Mouse (Mus musculus): ENCODE results near the gene Hmcn2. TPM values are rescaled to one million over a fixed set of nuclear protein-coding genes. Genes with fewer than 3 reads are reported as not detected.

Gene Hmcn2
- total and polyA plus RNA-seq, 2 experiments from 2014 or later: 0.54 to 0.68 TPM

DNA sequence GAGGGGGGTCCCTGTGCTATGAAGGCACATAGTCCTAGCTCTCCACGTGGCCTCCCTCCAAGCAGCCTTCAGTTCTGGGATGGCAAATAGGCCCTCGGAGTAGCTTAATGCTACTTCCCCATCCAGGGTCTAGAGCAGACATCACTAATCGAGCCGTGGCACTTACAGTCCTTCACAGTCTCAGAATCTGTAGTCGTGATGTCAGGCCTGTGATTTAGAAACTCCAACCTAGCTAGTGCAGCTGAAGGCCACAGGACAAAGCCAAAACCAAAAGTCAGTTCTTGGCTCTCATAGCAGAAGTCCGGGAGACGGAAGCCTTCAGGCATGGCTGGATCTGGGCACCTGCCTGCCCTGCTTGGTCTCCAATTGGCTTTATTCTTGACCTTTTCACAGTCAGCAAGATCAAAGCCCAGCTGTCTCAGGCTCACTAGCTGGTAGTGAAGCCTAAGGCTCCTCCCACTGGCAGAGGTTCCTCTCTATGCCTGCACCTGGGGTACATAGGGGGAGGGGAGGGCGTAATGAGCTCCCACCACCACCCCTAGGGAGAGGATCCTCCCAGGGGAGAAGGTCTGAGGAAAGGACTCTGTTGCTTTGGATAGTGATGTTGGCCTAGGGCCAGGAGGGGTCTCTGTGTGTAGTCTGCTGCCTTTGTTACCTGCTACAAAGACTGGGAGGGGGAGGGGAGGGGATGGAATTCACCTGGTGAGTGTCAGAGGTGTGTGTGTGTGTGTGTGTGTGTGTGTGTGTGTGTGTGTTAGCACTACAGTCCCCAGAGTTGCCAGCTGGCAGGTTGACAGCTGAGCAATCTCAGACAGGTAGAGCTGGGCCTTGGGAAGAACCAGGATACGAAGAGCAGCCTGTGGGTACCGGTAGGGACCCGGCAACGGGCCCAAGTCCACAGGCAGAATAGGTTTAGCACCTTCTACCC is 163.3 kb downstream of the Hmcn2 start:
- H3K4me3 ChIP-seq (ENCODE audit: low read length): no peak overlapping the region
- no peak for DNase-seq (ENCODE audit: low spot score)
- no peaks in the 10 kb centered on the region for H3K4me1 ChIP-seq (ENCODE audit: insufficient read depth, low read length)
- H3K36me3 ChIP-seq (ENCODE audit: insufficient read depth, low read length): no peaks in the 10 kb centered on the region
- no peak overlapping the region for H3K9ac ChIP-seq (replicated peaks; ENCODE audit: low read length)
- no peak for TF ChIP-seq CTCF (IDR thresholded peaks at IDR 0.05; ENCODE audit: low read depth)
- no peak for ATAC-seq
- H3K27ac ChIP-seq: no peak overlapping the region
- no peak overlapping the region for H3K4me2 ChIP-seq (ENCODE audit: low read depth, low read length)
- peaks cover 3% of the 10 kb centered on the region; the same call in 1 of the 2 replicates for H3K27me3 ChIP-seq (ENCODE audit: insufficient read depth, low read length)
- no peaks in the 10 kb centered on the region for H3K9me3 ChIP-seq (ENCODE audit: low read length)
- WGBS: 79% methylated on average over 12 of the region's 12 CpGs

GRCm38 (mm10) chr2:31482914-31483575 is 168.8 kb downstream of the Hmcn2 start:
- peak; percentile 96 for DNase-seq (ENCODE audit: low spot score)
- Histone ChIP-seq H3K4me3 (ENCODE audit: low read length) (no peak overlapping the region), H3K4me2 (ENCODE audit: low read depth, low read length) (no peak overlapping the region), H3K27ac (no peak overlapping the region), H3K9ac (replicated peaks; ENCODE audit: low read length) (no peak overlapping the region), H3K27me3 (ENCODE audit: insufficient read depth, low read length) (peaks cover 20% of the 10 kb centered on the region), H3K36me3 (ENCODE audit: insufficient read depth, low read length) (no peaks in the 10 kb centered on the region), H3K4me1 (ENCODE audit: insufficient read depth, low read length) (no peaks in the 10 kb centered on the region), H3K9me3 (ENCODE audit: low read length) (no peaks in the 10 kb centered on the region)
- peak; percentile 89 for ATAC-seq
- WGBS: 29% methylated on average over 8 of the region's 8 CpGs
- TF ChIP-seq CTCF (IDR thresholded peaks at IDR 0.05; ENCODE audit: low read depth): peak; percentile 98

DNA sequence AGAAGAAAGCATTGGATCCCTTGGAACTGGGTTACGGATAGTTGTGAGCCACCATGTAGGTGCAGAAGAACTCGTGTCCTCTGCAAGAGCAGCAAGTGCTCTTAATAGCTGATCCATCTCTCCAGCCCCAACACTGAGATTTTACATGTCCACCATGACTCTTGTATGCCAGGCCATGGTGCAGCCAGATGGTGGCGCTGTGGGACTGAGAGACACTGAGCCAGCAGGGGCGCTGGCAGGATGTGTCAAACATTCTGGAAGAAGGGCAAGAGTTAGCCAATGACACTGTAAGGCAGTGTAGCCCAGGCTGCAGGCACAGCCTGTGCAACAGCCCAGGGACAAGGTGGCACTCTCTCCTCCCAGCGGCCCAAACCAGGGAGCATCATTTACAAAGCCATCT is 170.0 kb downstream of the Hmcn2 start:
- WGBS: 24% methylated on average over 5 of the region's 5 CpGs
- no peaks in the 10 kb centered on the region for H3K9me3 ChIP-seq (ENCODE audit: low read length)
- H3K9ac ChIP-seq (replicated peaks; ENCODE audit: low read length): no peak overlapping the region
- H3K27me3 ChIP-seq (ENCODE audit: insufficient read depth, low read length): peaks cover 20% of the 10 kb centered on the region
- H3K4me3 ChIP-seq (ENCODE audit: low read length): no peak overlapping the region
- peak; percentile 98 for TF ChIP-seq CTCF (IDR thresholded peaks at IDR 0.05; ENCODE audit: low read depth)
- no peak overlapping the region for H3K27ac ChIP-seq
- H3K4me1 ChIP-seq (ENCODE audit: insufficient read depth, low read length): no peaks in the 10 kb centered on the region
- H3K36me3 ChIP-seq (ENCODE audit: insufficient read depth, low read length): no peaks in the 10 kb centered on the region
- ATAC-seq (peak; percentile 59; the same call in 1 of the 2 replicates), DNase-seq (ENCODE audit: low spot score) (peak; percentile 90)
- H3K4me2 ChIP-seq (ENCODE audit: low read depth, low read length): no peak overlapping the region

DNA sequence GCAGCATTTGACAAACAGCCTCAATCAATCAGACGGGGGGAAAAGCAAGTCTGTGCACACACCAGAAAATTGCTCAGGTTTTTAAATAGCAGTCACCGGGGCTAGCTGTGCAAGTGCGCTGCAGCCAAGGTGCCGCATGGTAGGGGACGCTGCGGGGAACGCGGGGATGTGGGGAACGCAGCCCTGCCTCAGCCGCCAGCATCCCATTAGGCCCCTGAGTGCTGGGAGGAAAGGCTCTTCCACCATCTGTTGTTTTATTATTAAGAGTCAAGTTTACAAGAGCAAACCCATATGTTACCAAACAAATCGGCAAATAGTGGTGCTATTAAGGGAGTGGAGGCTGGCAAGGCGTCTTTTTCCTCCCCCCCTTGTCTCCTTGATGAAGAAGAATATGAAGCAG is 175.0 kb downstream of the Hmcn2 start:
- Histone ChIP-seq H3K9ac (replicated peaks; ENCODE audit: low read length) (no peak overlapping the region), H3K36me3 (ENCODE audit: insufficient read depth, low read length) (no peaks in the 10 kb centered on the region), H3K4me3 (ENCODE audit: low read length) (no peak overlapping the region), H3K9me3 (ENCODE audit: low read length) (no peaks in the 10 kb centered on the region), H3K4me1 (ENCODE audit: insufficient read depth, low read length) (no peaks in the 10 kb centered on the region), H3K4me2 (ENCODE audit: low read depth, low read length) (no peak overlapping the region), H3K27ac (no peak overlapping the region), H3K27me3 (ENCODE audit: insufficient read depth, low read length) (peaks cover 13% of the 10 kb centered on the region)
- no peak for DNase-seq (ENCODE audit: low spot score)
- WGBS: 25% methylated on average over 12 of the region's 12 CpGs
- no peak for TF ChIP-seq CTCF (IDR thresholded peaks at IDR 0.05; ENCODE audit: low read depth)
- ATAC-seq: no peak

DNA sequence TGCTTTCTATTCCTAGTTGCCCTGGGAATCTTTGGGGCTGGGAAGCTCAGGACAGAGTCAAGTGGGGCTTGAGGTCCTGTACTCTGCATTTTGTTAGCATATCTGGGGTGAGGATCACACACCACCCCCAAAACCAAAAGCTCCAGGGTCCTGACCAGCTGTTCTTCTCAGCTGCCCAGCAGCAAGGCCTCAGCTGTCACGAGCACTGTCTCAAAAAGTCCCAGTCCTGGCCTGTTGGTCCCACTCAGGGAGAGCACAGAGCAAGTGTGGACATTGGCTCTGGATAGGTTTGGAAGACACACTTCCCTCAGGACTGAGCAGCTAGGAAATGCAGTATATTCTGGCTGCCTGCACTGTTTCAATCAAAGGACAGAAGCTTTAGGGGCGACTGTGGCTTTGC is 176.3 kb downstream of the Hmcn2 start:
- 73% methylated on average over 2 of the region's 2 CpGs for WGBS
- H3K4me1 ChIP-seq (ENCODE audit: insufficient read depth, low read length): 0 out of 2 replicates have a peak, but pooled peaks cover 6% of the 10 kb centered on the region
- no peaks in the 10 kb centered on the region for H3K9me3 ChIP-seq (ENCODE audit: low read length)
- DNase-seq (ENCODE audit: low spot score) (no peak), ATAC-seq (no peak)
- H3K4me3 ChIP-seq (ENCODE audit: low read length): no peak overlapping the region
- no peak for TF ChIP-seq CTCF (IDR thresholded peaks at IDR 0.05; ENCODE audit: low read depth)
- H3K27ac ChIP-seq: no peak overlapping the region
- peaks cover 13% of the 10 kb centered on the region for H3K27me3 ChIP-seq (ENCODE audit: insufficient read depth, low read length)
- no peak overlapping the region for H3K4me2 ChIP-seq (ENCODE audit: low read depth, low read length)
- no peaks in the 10 kb centered on the region for H3K36me3 ChIP-seq (ENCODE audit: insufficient read depth, low read length)
- no peak overlapping the region for H3K9ac ChIP-seq (replicated peaks; ENCODE audit: low read length)

- WGBS: 98% methylated on average over 8 of the region's 8 CpGs
- H3K36me3 ChIP-seq (ENCODE audit: insufficient read depth, low read length): no peaks in the 10 kb centered on the region
- 0 out of 2 replicates have a peak, but pooled peaks cover 9% of the 10 kb centered on the region for H3K4me1 ChIP-seq (ENCODE audit: insufficient read depth, low read length)
- no peak overlapping the region for H3K27ac ChIP-seq
- no peak overlapping the region for H3K4me3 ChIP-seq (ENCODE audit: low read length)
- no peaks in the 10 kb centered on the region for H3K9me3 ChIP-seq (ENCODE audit: low read length)
- peak; percentile 22; the same call in 1 of the 2 replicates for TF ChIP-seq CTCF (IDR thresholded peaks at IDR 0.05; ENCODE audit: low read depth)
- no peak for DNase-seq (ENCODE audit: low spot score)
- no peak overlapping the region for H3K4me2 ChIP-seq (ENCODE audit: low read depth, low read length)
- no peak for ATAC-seq
- no peak overlapping the region for H3K9ac ChIP-seq (replicated peaks; ENCODE audit: low read length)
- peaks cover 7% of the 10 kb centered on the region for H3K27me3 ChIP-seq (ENCODE audit: insufficient read depth, low read length)
Observed at GRCm38 (mm10) chr2:31492308-31492707, 178.1 kb downstream of the Hmcn2 start.

Data from hindbrain, postnatal 0 days (tissue).